Mouse (Mus musculus) small intestine, adult 2 months (tissue): Measurements from ENCODE around the gene Chst14. TPM values are rescaled to one million over a fixed set of nuclear protein-coding genes. Genes with fewer than 3 reads are reported as not detected.

Experiments used
- H3K27ac ChIP-seq: fragments of 200-500 bp; 2 replicates; pipeline ENCODE4 v1.5.1; 2012; ENCODE audit warnings: low read depth, low read length, control low read depth, inconsistent platforms; ENCODE audit not compliant: insufficient read depth
- H3K27me3 ChIP-seq: fragments of 200-500 bp; 2 replicates; pipeline ENCODE4 v1.6.1; 2012; ENCODE audit warnings: mild to moderate bottlenecking, moderate library complexity, low read length, inconsistent platforms; ENCODE audit not compliant: control insufficient read depth, insufficient read depth
- H3K36me3 ChIP-seq: fragments of 200-500 bp; 2 replicates; pipeline ENCODE4 v1.6.1; 2012; ENCODE audit warnings: mild to moderate bottlenecking, low read length, control low read depth, inconsistent platforms; ENCODE audit not compliant: control insufficient read depth, insufficient read depth
- H3K4me1 ChIP-seq: fragments of 200-500 bp; 2 replicates; pipeline ENCODE4 v1.6.1; 2012; ENCODE audit warnings: low read length, inconsistent platforms, mixed read lengths; ENCODE audit not compliant: control insufficient read depth, insufficient read depth, insufficient read length
- H3K4me3 ChIP-seq: fragments of 200-500 bp; 2 replicates; pipeline ENCODE4 v1.5.1; 2012; ENCODE audit warnings: low read depth, mild to moderate bottlenecking, control low read depth, inconsistent platforms, low read length, moderate library complexity
- CTCF ChIP-seq: fragments of 200-500 bp; IDR thresholded peaks from 2 replicates; pipeline ENCODE4 v1.5.1; 2012; ENCODE audit warnings: low read depth, mild to moderate bottlenecking, control low read depth, inconsistent platforms, low read length, moderate library complexity, mixed read lengths; ENCODE audit not compliant: insufficient replicate concordance, insufficient read length; ENCODE audit errors: extremely low read depth
- POLR2A ChIP-seq: fragments of 200-500 bp; IDR thresholded peaks from 2 replicates; pipeline ENCODE4 v1.6.1; 2012; ENCODE audit warnings: low read depth, mild to moderate bottlenecking, control low read depth, inconsistent platforms, low read length, moderate library complexity
- WGBS: fragments of 180-500 bp; shearing (Covaris S2); methylation state at CpG from one replicate; pipeline ENCODE4 v1.1.7; 2018; 5-methylcytosine and 5-hydroxymethylcytosine counted together
- polyA plus RNA-seq: library from polyadenylated mRNA; depleted of rRNA; stranded (reverse); fragments of >200 nt; gene quantifications from 2 replicates; pipeline ENCODE4 v1.2.3, GENCODE M21; 2012

Chst14 gene
- polyA plus RNA-seq, 1 experiment = 4.0 TPM

DNA sequence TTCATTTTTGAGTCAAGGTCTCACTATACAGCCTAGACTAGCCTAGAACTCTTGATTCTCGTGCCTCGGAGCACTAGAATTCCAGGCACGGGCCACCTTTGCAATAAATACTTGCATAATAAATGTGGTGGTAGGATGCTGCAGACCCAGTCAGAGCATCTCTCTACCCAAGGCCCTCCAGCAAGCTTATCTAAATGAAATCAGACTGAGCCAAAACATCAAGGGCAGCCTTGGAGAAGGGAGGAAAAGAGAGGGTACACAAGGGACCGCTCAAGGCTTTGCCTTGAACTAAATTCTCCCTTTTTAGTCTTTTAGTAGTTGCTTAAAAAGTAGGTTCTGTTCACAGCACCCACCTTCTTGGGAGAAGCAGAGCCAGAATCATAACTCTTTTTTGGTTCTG, 35.1 kb upstream of the Chst14 start:
- Histone ChIP-seq H3K27ac (no peak overlapping the region), H3K27me3 (peaks cover 11% of the 10 kb centered on the region), H3K4me1 (peaks cover 2% of the 10 kb centered on the region), H3K36me3 (no peaks in the 10 kb centered on the region), H3K4me3 (no peak overlapping the region)
- 87% methylated on average over 4 of the region's 4 CpGs for WGBS
- TF ChIP-seq CTCF (no peak), POLR2A (no peak)

GRCm38 (mm10) chr2:118895990-118896913, 30.0 kb upstream of the Chst14 start:
- Histone ChIP-seq H3K4me3 (peak overlapping the region; percentile 61), H3K4me1 (peaks cover 19% of the 10 kb centered on the region), H3K27me3 (peaks cover 34% of the 10 kb centered on the region), H3K36me3 (no peaks in the 10 kb centered on the region), H3K27ac (no peak overlapping the region)
- WGBS = 5% methylated on average over 38 of the region's 38 CpGs
- TF ChIP-seq CTCF = no peak
- TF ChIP-seq POLR2A = 0 out of 2 replicates have a peak, but pooled peaks have one; percentile 6

- Histone ChIP-seq H3K36me3 (no peaks in the 10 kb centered on the region), H3K27me3 (peaks cover 36% of the 10 kb centered on the region), H3K27ac (no peak overlapping the region), H3K4me1 (peaks cover 19% of the 10 kb centered on the region), H3K4me3 (peak overlapping the region; percentile 61)
- 3% methylated on average over 13 of the region's 13 CpGs for WGBS
- TF ChIP-seq POLR2A (no peak), CTCF (no peak)
These were observed 29.4 kb upstream of the Chst14 start for GRCm38 (mm10) chr2:118896914-118897291.

DNA sequence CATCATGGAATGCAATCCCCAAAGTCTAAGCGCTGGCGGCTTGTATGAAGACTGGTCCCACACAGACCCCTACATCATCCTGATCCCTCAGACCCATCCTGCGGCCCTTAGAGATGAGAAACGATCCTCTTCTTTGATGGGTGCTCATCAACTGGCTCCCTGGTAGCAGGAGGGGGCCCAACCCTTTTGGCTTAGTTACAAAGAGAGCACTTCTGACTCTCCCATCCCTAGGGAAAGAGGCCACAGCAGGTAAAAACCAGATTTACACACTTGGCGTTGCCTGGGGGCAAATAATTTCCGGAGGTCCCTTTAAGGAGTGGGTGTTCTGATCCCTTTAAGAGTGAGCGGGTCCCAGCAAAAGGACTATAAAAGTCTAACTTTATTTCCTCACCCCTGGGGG, 28.9 kb upstream of the Chst14 start:
- H3K27ac ChIP-seq = no peak overlapping the region
- H3K4me3 ChIP-seq = peak overlapping the region; percentile 61; the same call in 1 of the 2 replicates
- TF ChIP-seq CTCF (no peak), POLR2A (no peak)
- 16% methylated on average over 7 of the region's 7 CpGs for WGBS
- peaks cover 36% of the 10 kb centered on the region for H3K27me3 ChIP-seq
- no peaks in the 10 kb centered on the region for H3K36me3 ChIP-seq
- peaks cover 19% of the 10 kb centered on the region for H3K4me1 ChIP-seq

GRCm38 (mm10) chr2:118897808-118898207, 28.5 kb upstream of the Chst14 start:
- Histone ChIP-seq H3K27me3 (peaks cover 36% of the 10 kb centered on the region), H3K4me1 (peaks cover 22% of the 10 kb centered on the region), H3K27ac (no peak overlapping the region), H3K4me3 (no peak overlapping the region), H3K36me3 (no peaks in the 10 kb centered on the region)
- WGBS = 10% methylated on average over 11 of the region's 11 CpGs
- TF ChIP-seq CTCF (no peak), POLR2A (no peak)

DNA sequence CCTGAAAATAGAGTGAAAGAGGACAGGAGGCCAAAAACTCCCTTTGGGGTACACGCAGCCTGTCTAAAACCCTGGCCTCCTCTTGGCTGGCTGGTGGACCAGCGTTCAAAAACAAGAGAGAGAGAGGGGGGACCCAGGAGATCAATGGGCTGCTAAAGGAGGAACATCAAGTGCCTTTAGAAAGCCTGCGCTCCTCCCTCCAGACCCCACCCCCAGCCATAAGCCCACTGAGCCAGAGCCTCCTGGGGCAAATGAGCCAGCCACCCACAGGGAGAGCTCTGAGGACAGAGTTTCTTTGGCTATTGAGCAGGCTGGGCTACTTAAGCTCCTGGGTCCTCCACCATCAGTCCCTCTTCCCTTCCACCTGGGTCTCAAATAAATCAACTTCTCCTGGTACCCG, 27.5 kb upstream of the Chst14 start:
- Histone ChIP-seq H3K4me1 (peaks cover 23% of the 10 kb centered on the region), H3K36me3 (no peaks in the 10 kb centered on the region), H3K27ac (no peak overlapping the region), H3K27me3 (peaks cover 36% of the 10 kb centered on the region), H3K4me3 (no peak overlapping the region)
- 53% methylated on average over 4 of the region's 4 CpGs for WGBS
- TF ChIP-seq POLR2A = no peak
- TF ChIP-seq CTCF = no peak

DNA sequence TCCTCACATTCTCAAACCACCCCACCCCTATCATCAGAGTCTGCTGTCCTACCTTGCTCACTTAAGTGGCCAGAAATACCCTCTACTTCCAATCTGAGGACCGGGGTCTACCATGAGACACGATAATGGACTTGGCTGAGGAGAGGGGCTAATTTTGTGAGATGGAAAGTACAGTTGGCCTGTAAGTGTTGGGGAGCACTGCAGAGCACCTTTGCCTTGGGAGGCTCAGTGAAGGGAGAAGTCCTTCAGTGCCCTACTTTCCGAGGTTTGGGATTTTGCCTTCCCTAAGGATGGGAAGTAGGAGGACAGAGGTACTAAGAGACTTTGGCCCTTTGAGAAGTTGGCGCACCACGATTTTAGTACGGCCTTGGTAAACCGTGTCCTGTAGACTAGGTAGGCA, 27.0 kb upstream of the Chst14 start:
- Histone ChIP-seq H3K36me3 (no peaks in the 10 kb centered on the region), H3K4me1 (peaks cover 23% of the 10 kb centered on the region), H3K27me3 (peaks cover 36% of the 10 kb centered on the region), H3K27ac (no peak overlapping the region), H3K4me3 (no peak overlapping the region)
- WGBS = 42% methylated on average over 7 of the region's 7 CpGs
- TF ChIP-seq CTCF = no peak
- TF ChIP-seq POLR2A = no peak
